Mouse (Mus musculus) midbrain, embryonic 14.5 days (tissue): Measurements from ENCODE around the gene Rasgrp1. TPM values are rescaled to one million over a fixed set of nuclear protein-coding genes. Genes with fewer than 3 reads are reported as not detected.

ENCODE experiments used
- ATAC-seq: fragments of 200-750 bp; cut with Nextera tagmentation; 2 replicates; pipeline ENCODE4 v1.8.0; 2017; ENCODE audit warnings: moderate number of reproducible peaks, moderate library complexity; ENCODE audit not compliant: low FRiP score, low TSS enrichment
- DNase-seq: peaks from one replicate; pipeline ENCODE4 v3.0.0-alpha.2; 2015
- H3K27ac ChIP-seq: fragments of 300-500 bp; sonication (generic); replicated peaks from 2 replicates; pipeline ENCODE4 v1.5.1; 2014; ENCODE audit warnings: mild to moderate bottlenecking, low read depth, low read length, moderate library complexity
- H3K27me3 ChIP-seq: fragments of 300-500 bp; sonication (generic); 2 replicates; pipeline ENCODE4 v1.6.1; 2014; ENCODE audit warnings: low read length, control low read depth, mixed read lengths; ENCODE audit not compliant: control insufficient read depth, insufficient read depth
- H3K36me3 ChIP-seq: fragments of 300-500 bp; sonication (generic); 2 replicates; pipeline ENCODE4 v1.6.1; 2014; ENCODE audit warnings: low read length, control low read depth; ENCODE audit not compliant: control insufficient read depth, insufficient read depth
- H3K4me1 ChIP-seq: fragments of 300-500 bp; sonication (generic); 2 replicates; pipeline ENCODE4 v1.6.1; 2014; ENCODE audit warnings: mild to moderate bottlenecking, antibody characterized with exemption, low read length, control low read depth; ENCODE audit not compliant: control insufficient read depth, insufficient read depth
- H3K4me2 ChIP-seq: fragments of 300-500 bp; sonication (generic); 2 replicates; pipeline ENCODE4 v1.6.1; 2014; ENCODE audit warnings: mild to moderate bottlenecking, low read length, moderate library complexity
- H3K4me3 ChIP-seq: fragments of 300-500 bp; sonication (generic); replicated peaks from 2 replicates; pipeline ENCODE4 v1.5.1; 2014; ENCODE audit warnings: low read depth, low read length
- H3K9ac ChIP-seq: fragments of 300-500 bp; sonication (generic); replicated peaks from 2 replicates; pipeline ENCODE4 v1.6.1; 2014; ENCODE audit warnings: mild to moderate bottlenecking, low read length, moderate library complexity
- H3K9me3 ChIP-seq: fragments of 300-500 bp; sonication (generic); 2 replicates; pipeline ENCODE4 v1.6.1; 2016; ENCODE audit warnings: low read length, control low read depth, mixed read lengths; ENCODE audit not compliant: control insufficient read depth
- WGBS: fragments of 180-500 bp; shearing (Covaris S2); extraction: QIAGEN DNeasy Blood & Tissue Kit; methylation state at CpG from one replicate; pipeline ENCODE4 v1.1.7; 2014; 5-methylcytosine and 5-hydroxymethylcytosine counted together
- polyA plus RNA-seq: library from polyadenylated mRNA; unstranded; fragments of >200 nt; fragmentation: Nextera tagmentation; extraction: Ambion mirVana; gene quantifications from 2 replicates; pipeline ENCODE4 v1.2.1, GENCODE M21; 2014

The Rasgrp1 gene
- polyA plus RNA-seq, 1 experiment from 2014 or later: 1.8 TPM

DNA sequence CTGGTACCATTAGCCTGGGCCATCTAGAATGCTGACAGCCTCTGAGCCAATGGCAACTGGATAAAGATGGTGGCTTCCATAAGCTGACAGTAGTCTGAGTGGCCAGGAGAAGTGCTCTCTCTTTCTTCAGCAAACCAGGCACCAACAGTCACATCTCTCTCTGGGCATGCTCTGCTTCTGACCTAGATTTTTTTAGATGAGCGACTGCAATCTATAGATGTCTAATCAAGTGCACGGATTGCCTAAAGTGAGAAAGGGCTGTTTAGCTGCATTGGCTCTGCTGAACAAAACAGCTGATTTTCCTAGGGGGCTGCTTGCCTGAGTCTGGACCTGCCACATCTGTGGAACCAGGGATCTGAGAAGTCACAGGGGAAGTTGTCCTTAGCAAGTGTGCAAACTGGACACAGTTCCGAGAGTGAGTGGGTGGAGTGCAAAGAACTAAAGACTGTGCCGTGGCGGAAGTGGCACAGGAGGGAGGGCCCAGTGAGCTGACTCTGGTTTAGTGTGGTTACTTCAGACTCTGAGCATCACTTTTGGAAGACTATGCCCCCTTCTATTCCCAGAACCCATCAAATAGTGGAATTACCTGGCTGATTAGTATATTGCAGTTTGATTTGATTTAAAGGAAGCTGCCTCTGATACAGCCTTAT lies 29.1 kb downstream of the Rasgrp1 start:
- H3K9ac ChIP-seq: no peak overlapping the region
- H3K4me1 ChIP-seq: peaks cover 4% of the 10 kb centered on the region; the same call in 1 of the 2 replicates
- H3K9me3 ChIP-seq: 0 out of 2 replicates have a peak, but pooled peaks cover 4% of the 10 kb centered on the region
- H3K4me3 ChIP-seq: no peak overlapping the region
- ATAC-seq (no peak), DNase-seq (no peak)
- H3K27ac ChIP-seq: no peak overlapping the region
- WGBS: 89% methylated on average over 5 of the region's 5 CpGs
- H3K4me2 ChIP-seq: no peak overlapping the region
- H3K36me3 ChIP-seq: no peaks in the 10 kb centered on the region
- H3K27me3 ChIP-seq: no peaks in the 10 kb centered on the region

DNA sequence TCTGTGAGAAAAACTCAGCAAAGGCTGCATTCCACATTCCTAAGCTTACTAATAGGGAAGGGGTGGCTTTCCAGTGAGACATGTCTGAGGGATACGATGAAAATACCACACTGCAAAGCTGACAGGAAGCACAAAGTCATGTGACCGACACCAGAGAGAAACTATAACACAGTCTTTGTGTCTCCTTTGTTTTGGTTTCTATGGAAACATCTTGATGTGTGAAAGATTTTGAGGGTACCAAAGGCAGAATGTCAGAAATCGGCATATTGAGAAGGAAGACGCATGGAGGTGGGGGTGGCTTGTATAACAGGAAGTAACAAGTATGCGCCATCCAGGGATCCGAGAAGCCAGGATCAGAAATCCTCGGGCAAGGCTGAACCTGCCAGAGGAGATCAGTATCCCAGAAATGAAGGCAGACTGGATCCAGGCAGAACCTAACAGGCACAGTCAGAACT lies 30.3 kb downstream of the Rasgrp1 start:
- 0 out of 2 replicates have a peak, but pooled peaks cover 4% of the 10 kb centered on the region for H3K9me3 ChIP-seq
- peak overlapping the region; percentile 62 for H3K27ac ChIP-seq
- ATAC-seq (peak; percentile 62; the same call in 1 of the 2 replicates), DNase-seq (peak; percentile 72)
- H3K4me2 ChIP-seq: peak overlapping the region; percentile 43
- peaks cover 4% of the 10 kb centered on the region; the same call in 1 of the 2 replicates for H3K4me1 ChIP-seq
- no peaks in the 10 kb centered on the region for H3K27me3 ChIP-seq
- WGBS: 26% methylated on average over 7 of the region's 7 CpGs
- no peaks in the 10 kb centered on the region for H3K36me3 ChIP-seq
- H3K9ac ChIP-seq: no peak overlapping the region
- H3K4me3 ChIP-seq: no peak overlapping the region

DNA sequence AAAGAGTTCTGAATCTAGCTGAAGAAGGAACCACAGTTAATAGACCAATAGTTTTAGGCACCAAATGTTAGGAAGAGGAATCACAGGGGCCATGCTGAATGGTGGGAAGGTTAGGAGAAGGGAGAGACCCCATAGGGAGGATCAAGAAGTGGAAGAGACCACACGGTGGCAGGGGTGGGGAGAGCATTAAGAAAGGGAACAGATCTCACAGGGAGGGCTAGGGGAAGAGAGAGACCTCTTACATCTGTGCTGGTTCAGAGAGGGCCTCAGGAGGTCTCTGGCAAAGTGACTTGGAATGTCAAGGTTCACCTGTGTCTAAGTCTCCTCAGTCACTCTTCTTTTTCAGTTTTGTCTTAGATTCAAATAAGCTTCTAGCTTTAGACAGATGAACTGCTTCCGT lies 30.8 kb downstream of the Rasgrp1 start:
- Histone ChIP-seq H3K36me3 (no peaks in the 10 kb centered on the region), H3K27ac (no peak overlapping the region; the same call in 1 of the 2 replicates), H3K27me3 (no peaks in the 10 kb centered on the region), H3K4me2 (peak overlapping the region; percentile 43; the same call in 1 of the 2 replicates), H3K4me3 (no peak overlapping the region), H3K9me3 (0 out of 2 replicates have a peak, but pooled peaks cover 4% of the 10 kb centered on the region), H3K9ac (no peak overlapping the region), H3K4me1 (peaks cover 4% of the 10 kb centered on the region; the same call in 1 of the 2 replicates)
- no peak for ATAC-seq
- WGBS: 30% methylated on average over 2 of the region's 2 CpGs
- no peak for DNase-seq

DNA sequence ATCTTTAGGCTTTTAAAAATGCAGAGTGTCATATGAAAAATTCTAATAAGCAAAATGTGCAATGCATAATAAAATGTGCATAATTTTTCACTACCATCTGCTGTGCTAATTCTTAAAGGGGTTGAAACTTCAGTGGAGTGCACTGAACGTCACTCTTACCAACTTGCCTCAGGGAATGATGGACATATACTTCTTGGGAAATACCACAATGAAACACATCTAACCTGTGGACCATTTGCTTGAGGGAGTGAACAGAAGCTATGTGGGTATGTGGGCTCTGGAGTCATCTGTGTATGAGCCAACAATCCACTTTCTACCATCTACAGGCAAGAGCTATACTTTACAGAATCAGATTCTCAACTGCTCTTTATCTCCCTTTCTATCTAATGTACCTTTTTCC lies 31.5 kb downstream of the Rasgrp1 start:
- WGBS: 74% methylated on average over 1 of the region's 1 CpGs
- no peak for DNase-seq

DNA sequence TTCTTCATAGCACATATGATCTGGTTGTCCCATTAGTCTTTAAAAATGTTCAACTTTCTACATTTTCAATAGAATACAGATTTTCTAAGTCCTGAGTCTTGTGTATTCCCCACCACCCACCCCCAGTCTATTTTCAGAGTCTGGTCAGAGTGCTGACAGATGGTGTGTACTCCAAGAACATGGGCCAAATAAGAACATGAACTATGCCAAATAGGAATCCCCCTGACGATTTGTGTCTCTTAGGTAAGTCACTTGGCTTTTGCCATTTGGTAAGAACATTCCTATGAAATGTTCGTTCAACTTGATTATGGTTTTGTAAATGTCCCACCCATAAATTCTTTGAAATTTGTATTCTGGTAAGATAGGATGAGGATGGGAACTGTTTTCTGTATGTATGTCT lies 33.8 kb downstream of the Rasgrp1 start:
- no peak overlapping the region for H3K4me2 ChIP-seq
- H3K36me3 ChIP-seq: no peaks in the 10 kb centered on the region
- ATAC-seq (no peak), DNase-seq (no peak)
- H3K4me1 ChIP-seq: peaks cover 4% of the 10 kb centered on the region; the same call in 1 of the 2 replicates
- H3K27ac ChIP-seq: no peak overlapping the region
- no peak overlapping the region for H3K4me3 ChIP-seq
- WGBS: 90% methylated on average over 2 of the region's 2 CpGs
- H3K9ac ChIP-seq: no peak overlapping the region
- no peaks in the 10 kb centered on the region for H3K27me3 ChIP-seq
- H3K9me3 ChIP-seq: no peaks in the 10 kb centered on the region

More for the DNA sequence above, 31.5 kb downstream of the Rasgrp1 start:
- H3K27me3 ChIP-seq: no peaks in the 10 kb centered on the region
- no peak overlapping the region for H3K27ac ChIP-seq
- no peaks in the 10 kb centered on the region for H3K36me3 ChIP-seq
- ATAC-seq: no peak
- peaks cover 4% of the 10 kb centered on the region; the same call in 1 of the 2 replicates for H3K4me1 ChIP-seq
- H3K9me3 ChIP-seq: no peaks in the 10 kb centered on the region
- no peak overlapping the region for H3K4me3 ChIP-seq
- H3K9ac ChIP-seq: no peak overlapping the region
- no peak overlapping the region for H3K4me2 ChIP-seq

DNA sequence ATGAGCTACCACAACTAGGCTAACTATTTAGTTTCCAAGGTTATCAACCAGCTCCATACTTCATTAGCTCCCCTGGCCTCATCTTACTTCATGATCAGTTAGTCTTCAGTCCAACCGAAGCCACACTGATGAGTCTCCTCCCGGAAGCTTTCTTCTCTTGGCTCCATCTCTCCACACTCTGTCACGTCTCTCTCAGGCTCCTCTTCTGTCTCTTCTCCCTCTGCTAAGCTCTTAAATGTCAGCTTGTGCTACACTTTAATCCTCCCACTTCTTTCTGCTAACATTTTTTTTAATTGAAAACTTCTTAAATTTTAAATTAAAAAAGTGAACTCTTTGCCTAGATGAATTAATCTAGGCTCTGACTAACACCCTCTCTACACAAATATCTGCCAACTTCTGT lies 34.8 kb downstream of the Rasgrp1 start:
- H3K9ac ChIP-seq: no peak overlapping the region
- H3K27me3 ChIP-seq: no peaks in the 10 kb centered on the region
- WGBS: 86% methylated on average over 3 of the region's 3 CpGs
- H3K4me1 ChIP-seq: peaks cover 3% of the 10 kb centered on the region; the same call in 1 of the 2 replicates
- ATAC-seq: no peak
- H3K4me2 ChIP-seq: no peak overlapping the region
- H3K4me3 ChIP-seq: no peak overlapping the region
- H3K9me3 ChIP-seq: no peaks in the 10 kb centered on the region
- no peak overlapping the region for H3K27ac ChIP-seq
- no peaks in the 10 kb centered on the region for H3K36me3 ChIP-seq
- no peak for DNase-seq

DNA sequence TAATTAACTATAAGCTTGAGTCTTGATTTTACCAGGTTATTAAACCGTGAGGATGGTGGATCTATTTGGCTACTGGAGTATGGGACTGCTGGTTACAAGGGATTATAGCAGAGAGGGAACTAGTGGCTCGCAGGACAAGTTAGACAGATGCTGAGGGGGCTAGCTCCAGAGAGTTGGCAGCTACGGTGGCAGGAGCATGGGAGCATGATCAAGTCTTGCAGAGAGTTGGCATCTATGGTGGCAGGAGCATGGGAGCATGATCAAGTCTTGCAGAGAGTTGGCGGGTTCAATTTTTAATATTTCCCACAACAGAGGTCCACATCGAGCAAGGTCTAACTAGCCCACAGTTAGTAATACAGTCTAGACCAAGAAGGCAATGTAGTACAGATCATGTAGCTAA lies 37.9 kb downstream of the Rasgrp1 start:
- H3K27me3 ChIP-seq: no peaks in the 10 kb centered on the region
- no peaks in the 10 kb centered on the region for H3K36me3 ChIP-seq
- H3K27ac ChIP-seq: no peak overlapping the region
- H3K4me2 ChIP-seq: no peak overlapping the region
- DNase-seq (no peak), ATAC-seq (no peak)
- H3K9ac ChIP-seq: no peak overlapping the region
- H3K9me3 ChIP-seq: no peaks in the 10 kb centered on the region
- H3K4me3 ChIP-seq: no peak overlapping the region
- 87% methylated on average over 5 of the region's 5 CpGs for WGBS
- no peaks in the 10 kb centered on the region for H3K4me1 ChIP-seq

DNA sequence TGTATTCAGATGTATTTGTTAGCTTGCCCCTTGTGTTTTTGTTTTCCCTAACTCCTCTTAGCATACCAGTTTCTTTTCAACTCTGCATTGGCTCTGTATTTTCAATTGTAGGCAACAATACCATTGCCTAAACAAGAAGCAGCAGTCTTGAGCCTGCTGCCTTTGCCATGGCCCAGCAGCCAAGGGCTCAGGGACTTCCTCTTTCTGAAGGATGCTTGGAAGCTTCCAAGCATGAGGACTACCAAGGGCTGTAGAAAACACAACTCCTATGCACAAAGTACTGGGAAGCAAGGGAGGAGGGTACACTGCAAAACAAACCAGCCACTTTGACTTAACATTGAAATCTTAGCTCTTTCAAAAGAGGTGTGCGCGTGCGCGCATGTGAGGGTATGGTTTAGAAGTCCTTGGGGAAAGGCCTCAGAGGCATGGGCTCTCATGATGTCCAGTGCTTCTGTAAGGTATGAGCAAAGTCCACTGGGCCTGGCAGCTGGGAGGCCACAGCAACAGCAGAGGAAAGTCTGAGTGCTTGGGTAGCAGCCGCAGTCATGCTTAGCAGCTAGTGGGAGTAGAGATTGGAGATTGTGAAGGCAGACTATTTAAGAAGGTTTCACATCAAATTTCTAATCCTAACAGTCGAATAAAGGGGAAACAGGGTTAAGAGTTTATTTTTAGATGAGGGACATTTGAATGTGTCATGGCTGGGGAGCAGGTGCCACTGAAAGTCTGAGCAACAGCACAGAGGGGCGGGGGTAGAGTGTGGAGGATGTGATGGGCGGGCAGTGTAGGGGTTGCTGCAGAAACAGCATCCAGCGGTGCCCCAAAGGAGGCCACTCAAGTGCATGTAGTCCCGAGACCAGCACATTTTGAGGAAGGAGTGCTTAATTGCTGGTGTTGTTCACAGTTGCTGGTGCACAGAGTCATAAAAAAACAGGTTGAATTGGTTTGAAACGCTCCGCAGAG lies 39.1 kb downstream of the Rasgrp1 start:
- Histone ChIP-seq H3K9me3 (no peaks in the 10 kb centered on the region), H3K27me3 (no peaks in the 10 kb centered on the region), H3K4me2 (no peak overlapping the region), H3K9ac (no peak overlapping the region), H3K4me1 (no peaks in the 10 kb centered on the region), H3K27ac (no peak overlapping the region), H3K4me3 (no peak overlapping the region), H3K36me3 (no peaks in the 10 kb centered on the region)
- DNase-seq (no peak), ATAC-seq (no peak)
- 93% methylated on average over 12 of the region's 12 CpGs for WGBS
